Mouse (Mus musculus): ENCODE data around the gene H2-M10.6.
A peak's percentile ranks its signal among the peaks of the same experiment; 100 is the strongest.
"Not testable (repeated sequence)": the region's sequence is repeated elsewhere in the genome, so short reads cannot be mapped to it uniquely, and the experiment has no call there.

Gene H2-M10.6

GRCm38 (mm10) chr17:36811871-36812270 lies at the start of gene H2-M10.6:
Gene H2-M10.6, plus strand, starts transcription at chr17:36812171.
- no peak for DNase-seq

- no peak for DNase-seq
Measured at GRCm38 (mm10) chr17:36763816-36764215, 48.2 kb upstream of the H2-M10.6 start.

GRCm38 (mm10) chr17:36764244-36764643 lies 47.7 kb upstream of the H2-M10.6 start:
- DNase-seq: not testable (repeated sequence)

GRCm38 (mm10) chr17:36765403-36765802 lies 46.6 kb upstream of the H2-M10.6 start:
- DNase-seq: not testable (repeated sequence)

GRCm38 (mm10) chr17:36772610-36773009 lies 39.4 kb upstream of the H2-M10.6 start, which contains the start of gene H2-M10.5:
Gene H2-M10.5, plus strand, starts transcription at chr17:36772910.
- not testable (repeated sequence) for DNase-seq

- no peak for DNase-seq
Measured at GRCm38 (mm10) chr17:36781533-36781932, 30.4 kb upstream of the H2-M10.6 start.

GRCm38 (mm10) chr17:36786483-36786886 lies 25.5 kb upstream of the H2-M10.6 start:
- peak in 1 of 2 experiments; percentile 25 for DNase-seq

- no peak for DNase-seq
Measured at GRCm38 (mm10) chr17:36788351-36788750, 23.6 kb upstream of the H2-M10.6 start.

- DNase-seq: peak in 1 of 2 experiments; percentile 27
Measured at GRCm38 (mm10) chr17:36788801-36789200, 23.2 kb upstream of the H2-M10.6 start.

GRCm38 (mm10) chr17:36799493-36799892 lies 12.5 kb upstream of the H2-M10.6 start:
- DNase-seq: no peak

- DNase-seq: not testable (repeated sequence)
Measured at GRCm38 (mm10) chr17:36799921-36800462, 12.0 kb upstream of the H2-M10.6 start.

GRCm38 (mm10) chr17:36824005-36824404 lies 12.0 kb downstream of the H2-M10.6 start:
- peak; percentile 21 to 66 for DNase-seq

GRCm38 (mm10) chr17:36825525-36825924 lies 13.6 kb downstream of the H2-M10.6 start:
- no peak for DNase-seq

GRCm38 (mm10) chr17:36826002-36826401 lies 14.0 kb downstream of the H2-M10.6 start:
- peak; percentile 33 to 66 for DNase-seq

- no peak for DNase-seq
Measured at GRCm38 (mm10) chr17:36828488-36828887, 16.5 kb downstream of the H2-M10.6 start.

- no peak for DNase-seq
Measured at GRCm38 (mm10) chr17:36830470-36830869, 18.5 kb downstream of the H2-M10.6 start.

- DNase-seq: no peak
Measured at GRCm38 (mm10) chr17:36832694-36833093, 20.7 kb downstream of the H2-M10.6 start.

GRCm38 (mm10) chr17:36835591-36836426 lies 23.8 kb downstream of the H2-M10.6 start:
- DNase-seq: peak; percentile 31 to 53

GRCm38 (mm10) chr17:36836427-36836812 lies 24.4 kb downstream of the H2-M10.6 start:
- DNase-seq: no peak

- peak; percentile 94 to 95 for DNase-seq
Measured at GRCm38 (mm10) chr17:36836874-36837647, 25.1 kb downstream of the H2-M10.6 start, which contains the start of gene Trim26. Gene Trim26, plus strand, starts transcription at chr17:36837134.

GRCm38 (mm10) chr17:36839001-36839400 lies 27.0 kb downstream of the H2-M10.6 start:
- no peak for DNase-seq

- DNase-seq: no peak
Measured at GRCm38 (mm10) chr17:36839931-36840330, 28.0 kb downstream of the H2-M10.6 start.

- DNase-seq: no peak
Measured at GRCm38 (mm10) chr17:36840961-36841445, 29.0 kb downstream of the H2-M10.6 start.
